Mouse (Mus musculus): ENCODE measurements around the gene Otulin.

GRCm38 (mm10) chr15:27495981-27496401 lies 134.5 kb downstream of the Otulin start:
- no peak for TF ChIP-seq POLR2A (IDR thresholded peaks at IDR 0.05; ENCODE audit: low read depth, low read length)
- no peak for TF ChIP-seq CTCF (conservative IDR thresholded peaks at IDR 0.05; ENCODE audit: insufficient read depth, insufficient read length, low read depth, low read length)

All from kidney, adult 2 months (tissue).